Comparison of ENCODE assay signal across 8 mouse cellular contexts in the genomic region with DNA sequence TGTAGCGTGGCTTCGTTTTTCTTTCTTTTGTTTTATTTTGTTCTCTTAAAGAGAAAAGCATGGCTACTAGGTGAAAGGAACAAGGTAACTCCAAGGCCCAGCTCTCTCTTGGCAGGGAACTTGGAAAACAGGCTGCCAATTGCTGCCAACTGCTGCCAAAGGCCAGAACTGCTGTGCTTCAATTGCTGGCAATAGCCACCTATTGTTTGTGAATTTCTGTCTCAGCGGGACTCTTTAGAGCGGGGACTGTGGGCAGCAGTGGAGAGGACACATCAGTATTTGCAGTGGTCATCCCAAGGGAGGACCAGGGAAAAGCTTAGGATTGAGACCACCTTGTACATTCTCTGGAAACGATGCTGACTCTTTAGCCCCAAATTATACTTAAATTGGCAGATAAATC.
DNase-seq lines count a peak whose midpoint lies in the region; ATAC-seq lines count a peak whose summit lies in the region.

No protein-coding gene starts in this region.

- no peak overlapping the region for H3K9ac ChIP-seq in forebrain, embryonic 15.5 days (replicated peaks)
- H3K9ac ChIP-seq in midbrain, embryonic 14.5 days (replicated peaks; ENCODE audit: low read length), result no peak overlapping the region
- no peak overlapping the region for H3K9ac ChIP-seq in midbrain, embryonic 11.5 days (ENCODE audit: low read length)
- no peak overlapping the region for H3K9ac ChIP-seq in forebrain, embryonic 16.5 days (replicated peaks; ENCODE audit: low read depth, low read length)

- H3K27ac ChIP-seq in forebrain, embryonic 15.5 days (replicated peaks), result no peak overlapping the region
- no peak overlapping the region for H3K27ac ChIP-seq in forebrain, embryonic 10.5 days
- 0 out of 2 replicates have a peak overlapping the region, but pooled peaks have one; percentile 14 for H3K27ac ChIP-seq in midbrain, embryonic 14.5 days (replicated peaks; ENCODE audit: low read depth, low read length)
- H3K27ac ChIP-seq in midbrain, embryonic 11.5 days (ENCODE audit: low read depth, low read length), result no peak overlapping the region
- no peak overlapping the region for H3K27ac ChIP-seq in forebrain, embryonic 16.5 days (ENCODE audit: low read length)

- WGBS in forebrain, embryonic 15.5 days, result 27% methylated on average over 5 of the region's 5 CpGs
- WGBS in forebrain, embryonic 10.5 days, result 51% methylated on average over 5 of the region's 5 CpGs
- WGBS in midbrain, embryonic 14.5 days, result 36% methylated on average over 5 of the region's 5 CpGs
- WGBS in midbrain, embryonic 11.5 days, result 57% methylated on average over 5 of the region's 5 CpGs
- WGBS in forebrain, embryonic 16.5 days, result 9% methylated on average over 5 of the region's 5 CpGs

- no peaks in the 10 kb centered on the region for H3K27me3 ChIP-seq in forebrain, embryonic 15.5 days
- no peaks in the 10 kb centered on the region for H3K27me3 ChIP-seq in forebrain, embryonic 10.5 days (ENCODE audit: poor library complexity, severe bottlenecking)
- no peaks in the 10 kb centered on the region for H3K27me3 ChIP-seq in midbrain, embryonic 14.5 days (ENCODE audit: control insufficient read depth, insufficient read depth, low read length)
- H3K27me3 ChIP-seq in midbrain, embryonic 11.5 days (ENCODE audit: control insufficient read depth, insufficient read depth, low read length), result no peaks in the 10 kb centered on the region
- H3K27me3 ChIP-seq in forebrain, embryonic 16.5 days (replicated peaks; ENCODE audit: control insufficient read depth, insufficient read depth, low read length), result no peaks in the 10 kb centered on the region

- no peaks in the 10 kb centered on the region for H3K36me3 ChIP-seq in forebrain, embryonic 15.5 days
- H3K36me3 ChIP-seq in forebrain, embryonic 10.5 days (replicated peaks), result no peaks in the 10 kb centered on the region
- H3K36me3 ChIP-seq in midbrain, embryonic 14.5 days (ENCODE audit: control insufficient read depth, insufficient read depth, low read length), result no peaks in the 10 kb centered on the region
- no peaks in the 10 kb centered on the region for H3K36me3 ChIP-seq in midbrain, embryonic 11.5 days (ENCODE audit: control insufficient read depth, insufficient read depth, low read length)
- no peaks in the 10 kb centered on the region for H3K36me3 ChIP-seq in forebrain, embryonic 16.5 days (ENCODE audit: control insufficient read depth, insufficient read depth)

- no peak overlapping the region for H3K4me3 ChIP-seq in forebrain, embryonic 15.5 days
- H3K4me3 ChIP-seq in forebrain, embryonic 10.5 days, result no peak overlapping the region
- no peak overlapping the region for H3K4me3 ChIP-seq in midbrain, embryonic 14.5 days (replicated peaks; ENCODE audit: low read depth, low read length)
- no peak overlapping the region for H3K4me3 ChIP-seq in midbrain, embryonic 11.5 days (ENCODE audit: low read depth, low read length)
- no peak overlapping the region for H3K4me3 ChIP-seq in forebrain, embryonic 16.5 days (replicated peaks; ENCODE audit: low read length)

- no peak for DNase-seq in forebrain, embryonic 10.5 days (ENCODE audit: extremely low spot score, low spot score)
- DNase-seq in midbrain, embryonic 14.5 days, result peak; percentile 73
- DNase-seq in midbrain, embryonic 11.5 days (ENCODE audit: low spot score, missing footprints), result no peak
- peak; percentile 35 to 41 for DNase-seq in layer of hippocampus, adult 8-10 months (ENCODE audit: low spot score in 2 of 2)
- no peak for DNase-seq in spleen, postnatal 4 days (ENCODE audit: low spot score in 2 of 2)

- ATAC-seq in forebrain, embryonic 15.5 days (replicated peaks), result peak; percentile 53
- no peak for ATAC-seq in midbrain, embryonic 14.5 days (ENCODE audit: low FRiP score, low TSS enrichment)
- ATAC-seq in midbrain, embryonic 11.5 days (ENCODE audit: low FRiP score), result no peak
- ATAC-seq in forebrain, embryonic 16.5 days, result peak; percentile 77
- no peak for ATAC-seq in megakaryocyte, adult 5-6 weeks (ENCODE audit: poor library complexity, severe bottlenecking)

- H3K9me3 ChIP-seq in forebrain, embryonic 15.5 days, result no peaks in the 10 kb centered on the region
- H3K9me3 ChIP-seq in forebrain, embryonic 10.5 days, result no peaks in the 10 kb centered on the region
- no peaks in the 10 kb centered on the region for H3K9me3 ChIP-seq in midbrain, embryonic 14.5 days (ENCODE audit: control insufficient read depth, low read length)
- H3K9me3 ChIP-seq in midbrain, embryonic 11.5 days (ENCODE audit: control insufficient read depth, low read length), result no peaks in the 10 kb centered on the region
- no peaks in the 10 kb centered on the region for H3K9me3 ChIP-seq in forebrain, embryonic 16.5 days (ENCODE audit: control insufficient read depth, low read length)

- peaks cover 21% of the 10 kb centered on the region for H3K4me1 ChIP-seq in forebrain, embryonic 15.5 days
- peaks cover 22% of the 10 kb centered on the region for H3K4me1 ChIP-seq in forebrain, embryonic 10.5 days
- peaks cover 26% of the 10 kb centered on the region for H3K4me1 ChIP-seq in midbrain, embryonic 14.5 days (ENCODE audit: control insufficient read depth, insufficient read depth, low read length)
- peaks cover 8% of the 10 kb centered on the region; the same call in 1 of the 2 replicates for H3K4me1 ChIP-seq in midbrain, embryonic 11.5 days (ENCODE audit: control insufficient read depth, insufficient read depth, low read length)
- H3K4me1 ChIP-seq in forebrain, embryonic 16.5 days (replicated peaks; ENCODE audit: control insufficient read depth, insufficient read depth, low read length), result peaks cover 7% of the 10 kb centered on the region

- no peak overlapping the region for H3K4me2 ChIP-seq in forebrain, embryonic 15.5 days (replicated peaks)
- H3K4me2 ChIP-seq in midbrain, embryonic 14.5 days (ENCODE audit: low read length), result no peak overlapping the region
- H3K4me2 ChIP-seq in midbrain, embryonic 11.5 days, result no peak overlapping the region
- no peak overlapping the region for H3K4me2 ChIP-seq in forebrain, embryonic 16.5 days (ENCODE audit: low read length)

Comparison
In these comparisons a context has a peak if more than half of its experiments do, and no peak if none do; other contexts are left out.
1. DNase-seq: peak in midbrain, embryonic 14.5 days (single experiment) and layer of hippocampus, adult 8-10 months (2 of 2); none in forebrain, embryonic 10.5 days (single experiment), midbrain, embryonic 11.5 days (single experiment) and spleen, postnatal 4 days (0 of 2).
2. ATAC-seq: peak in forebrain, embryonic 15.5 days (single experiment) and forebrain, embryonic 16.5 days (single experiment); none in midbrain, embryonic 14.5 days (single experiment), midbrain, embryonic 11.5 days (single experiment) and megakaryocyte, adult 5-6 weeks (single experiment).